ENCODE assay signal across 11 mouse cellular contexts in the genomic region with DNA sequence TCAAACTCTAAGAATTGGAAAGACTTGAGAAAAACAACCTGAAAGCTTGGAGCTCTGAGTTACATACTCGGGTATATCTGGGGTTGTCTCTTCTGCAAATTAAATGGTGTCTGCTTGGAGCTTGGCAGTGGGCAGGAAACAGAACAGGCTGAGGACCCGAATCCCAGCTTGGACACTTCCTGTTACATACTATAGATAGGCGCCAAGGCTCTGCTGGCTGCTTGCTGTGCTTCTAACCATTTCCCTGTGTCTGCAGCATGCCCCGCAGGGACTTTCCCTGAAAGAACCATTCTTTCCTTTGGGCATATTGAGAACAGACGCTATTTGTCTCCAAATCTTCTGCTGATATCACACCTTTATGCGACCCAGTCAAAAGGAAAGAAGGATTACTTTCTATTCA.
DNase-seq lines count a peak whose midpoint lies in the region; ATAC-seq and TF ChIP-seq lines count a peak whose summit lies in the region.
"Had no signal": no experiment of that assay in that cellular context is flagged by ENCODE, and none has a peak within 500 bp of the region (broad histone marks: within the 10 kb centered on the region; RNA-seq: fewer than 3 reads in every experiment).

No protein-coding gene starts in this region.

- H3K36me3 ChIP-seq in heart, postnatal 0 days (replicated peaks; ENCODE audit: control insufficient read depth, insufficient read depth, low read length), result no peaks in the 10 kb centered on the region
- H3K36me3 ChIP-seq in limb, embryonic 14.5 days (ENCODE audit: control insufficient read depth, insufficient read depth, low read length), result no peaks in the 10 kb centered on the region
- H3K36me3 ChIP-seq: neural tube, embryonic 12.5 days; stomach, embryonic 15.5 days had no signal

- no peaks in the 10 kb centered on the region for H3K9me3 ChIP-seq in heart, postnatal 0 days (replicated peaks; ENCODE audit: control insufficient read depth, low read length)
- no peaks in the 10 kb centered on the region for H3K9me3 ChIP-seq in limb, embryonic 14.5 days (ENCODE audit: control insufficient read depth, low read length)
- H3K9me3 ChIP-seq: megakaryocyte, embryonic 14.5 days; neural tube, embryonic 12.5 days; stomach, embryonic 15.5 days had no signal

- H3K9ac ChIP-seq in heart, postnatal 0 days (replicated peaks; ENCODE audit: low read depth, low read length), result no peak overlapping the region
- no peak overlapping the region for H3K9ac ChIP-seq in limb, embryonic 14.5 days (ENCODE audit: low read depth, low read length, severe bottlenecking)
- H3K9ac ChIP-seq: neural tube, embryonic 12.5 days; stomach, embryonic 15.5 days had no signal

- 0 out of 2 replicates have a peak, but pooled peaks have one; percentile 27 for ATAC-seq in heart, postnatal 0 days (ENCODE audit: insufficient read depth, low read depth)
- no peak; the same call in 1 of the 2 replicates for ATAC-seq in limb, embryonic 14.5 days (ENCODE audit: low FRiP score, low read depth)
- ATAC-seq: inflammation-experienced regulatory T-cells, adult 6 months had no signal

- TF ChIP-seq POLR2A in limb, embryonic 14.5 days (IDR thresholded peaks at IDR 0.05; ENCODE audit: borderline replicate concordance, extremely low read depth, insufficient read depth, insufficient read length), result no peak

- H3K27ac ChIP-seq in heart, postnatal 0 days (ENCODE audit: low read depth), result no peak overlapping the region
- no peak overlapping the region for H3K27ac ChIP-seq in limb, embryonic 14.5 days (replicated peaks; ENCODE audit: low read depth, low read length)
- H3K27ac ChIP-seq: neural tube, embryonic 12.5 days; stomach, embryonic 15.5 days had no signal

- no peaks in the 10 kb centered on the region for H3K27me3 ChIP-seq in heart, postnatal 0 days (ENCODE audit: control insufficient read depth, insufficient read depth, low read length)
- H3K27me3 ChIP-seq in limb, embryonic 14.5 days (ENCODE audit: control insufficient read depth, insufficient read depth, low read length), result no peaks in the 10 kb centered on the region
- H3K27me3 ChIP-seq: megakaryocyte, embryonic 14.5 days; neural tube, embryonic 12.5 days; stomach, embryonic 15.5 days had no signal

- no peak overlapping the region for H3K4me3 ChIP-seq in heart, postnatal 0 days (ENCODE audit: low read depth, low read length)
- no peak overlapping the region for H3K4me3 ChIP-seq in limb, embryonic 14.5 days (replicated peaks; ENCODE audit: low read length)
- H3K4me3 ChIP-seq: megakaryocyte, embryonic 14.5 days; neural tube, embryonic 12.5 days; stomach, embryonic 15.5 days had no signal

- no peak for TF ChIP-seq CTCF in heart, postnatal 0 days (IDR thresholded peaks at IDR 0.05; ENCODE audit: low read depth)

- no peak for TF ChIP-seq EP300 in heart, postnatal 0 days (IDR thresholded peaks at IDR 0.05; ENCODE audit: low read depth)

- H3K4me1 ChIP-seq in heart, postnatal 0 days (ENCODE audit: control insufficient read depth, insufficient read depth), result no peaks in the 10 kb centered on the region
- H3K4me1 ChIP-seq in limb, embryonic 14.5 days (ENCODE audit: control insufficient read depth, insufficient read depth, low read length), result peaks cover 7% of the 10 kb centered on the region
- H3K4me1 ChIP-seq: neural tube, embryonic 12.5 days; stomach, embryonic 15.5 days had no signal

- no peak for DNase-seq in heart, postnatal 0 days (ENCODE audit: low spot score)
- DNase-seq in heart, adult 8-10 months (ENCODE audit: low spot score), result no peak
- DNase-seq in lung, postnatal 4 days, result peak; percentile 4 to 23
- no peak for DNase-seq in lung, postnatal 36 days
- peak; percentile 9 for DNase-seq in embryo, embryonic 9.5 days (ENCODE audit: extremely low spot score)
- DNase-seq in limb, embryonic 14.5 days (ENCODE audit: low spot score), result peak; percentile 12
- no peak for DNase-seq in adrenal gland, postnatal 14 days

- H3K4me2 ChIP-seq in heart, postnatal 0 days (ENCODE audit: low read depth, low read length), result no peak overlapping the region
- no peak overlapping the region for H3K4me2 ChIP-seq in limb, embryonic 14.5 days (replicated peaks; ENCODE audit: low read depth, low read length, severe bottlenecking)
- H3K4me2 ChIP-seq: neural tube, embryonic 12.5 days; stomach, embryonic 15.5 days had no signal

- WGBS in heart, postnatal 0 days, result 40% methylated on average over 6 of the region's 6 CpGs
- 21% methylated on average over 6 of the region's 6 CpGs for WGBS in limb, embryonic 14.5 days

Comparison
In these comparisons a context has a peak if more than half of its experiments do, and no peak if none do; other contexts are left out.
1. DNase-seq: peak in lung, postnatal 4 days (2 of 2), embryo, embryonic 9.5 days (single experiment) and limb, embryonic 14.5 days (single experiment); none in heart, postnatal 0 days (single experiment), heart, adult 8-10 months (single experiment), lung, postnatal 36 days (single experiment) and adrenal gland, postnatal 14 days (single experiment).